Mouse (Mus musculus): ENCODE data around the gene Chp2. TPM values are rescaled to one million over a fixed set of nuclear protein-coding genes. Genes with fewer than 3 reads are reported as not detected.

The Chp2 gene
- polyA plus RNA-seq (2017; shearing (Covaris generic)): not detected

DNA sequence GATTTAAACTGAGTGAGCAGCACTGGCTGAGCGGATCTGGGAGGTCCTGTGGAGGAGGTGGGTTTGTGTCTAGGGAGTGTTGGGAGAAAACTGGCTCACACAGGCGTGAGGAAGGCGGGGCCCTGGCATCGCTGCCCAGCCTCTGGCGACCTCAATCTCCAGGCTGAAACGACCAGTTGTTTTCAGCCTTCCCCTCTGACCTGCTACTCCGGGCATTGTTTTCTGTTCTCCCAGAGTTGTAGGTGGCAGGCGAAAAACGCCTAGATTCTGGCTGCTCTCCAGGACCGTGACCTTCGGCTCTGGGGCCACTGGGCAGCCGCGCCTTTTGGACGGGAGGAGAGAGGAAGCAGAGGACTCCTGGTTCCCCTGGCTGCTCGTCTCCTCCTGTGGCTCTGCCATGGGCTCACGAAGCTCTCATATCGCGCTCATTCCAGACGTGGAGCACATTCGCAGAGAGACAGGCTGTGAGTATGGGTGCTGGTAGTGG lies at the start of gene Chp2:
Gene Chp2 (plus strand): TSS at position 182 of the 487 bp plus-strand sequence.

DNA sequence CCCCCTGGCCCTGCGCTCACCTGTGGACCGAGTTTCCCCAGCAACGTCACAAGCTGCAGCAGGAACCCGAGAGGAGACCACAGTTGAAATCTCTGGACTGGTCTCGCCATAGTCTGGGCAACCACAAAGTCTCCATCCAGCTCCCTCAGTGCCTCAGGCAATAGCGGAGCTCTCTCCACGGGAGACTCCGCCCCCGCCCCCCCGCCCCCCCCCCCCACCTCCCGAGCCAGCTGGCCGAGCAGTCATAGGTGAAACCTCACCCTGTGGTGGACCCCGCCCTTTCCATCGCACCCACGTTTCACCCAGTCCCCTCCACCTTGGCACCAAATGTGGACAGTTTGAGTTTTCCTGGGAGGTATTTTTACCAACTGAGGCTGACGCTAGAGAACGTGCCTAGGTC lies 33.3 kb upstream of the Chp2 start, which contains the start of gene Ern2:
Gene Ern2 (minus strand): TSS at position 165 of the 400 bp plus-strand sequence.

Other genes with a start within 250 kb of the Chp2 start
- 11.3 TPM for gene Cog7, start 237.8 kb upstream of the Chp2 start, polyA plus RNA-seq (2017; shearing (Covaris generic))
- 5.4 TPM for gene Gga2, start 198.3 kb upstream of the Chp2 start, polyA plus RNA-seq (2017; shearing (Covaris generic))
- 49.8 TPM for gene Ubfd1, start 152.3 kb upstream of the Chp2 start, polyA plus RNA-seq (2017; shearing (Covaris generic))
- gene Ears2, start 152.2 kb upstream of the Chp2 start, polyA plus RNA-seq (2017; shearing (Covaris generic)): 20.1 TPM
- 120 TPM for gene Ndufab1, start 117.6 kb upstream of the Chp2 start, polyA plus RNA-seq (2017; shearing (Covaris generic))
- 3.7 TPM for gene Palb2, start 86.5 kb upstream of the Chp2 start, polyA plus RNA-seq (2017; shearing (Covaris generic))
- 76.1 TPM for gene Dctn5, start 86.5 kb upstream of the Chp2 start, polyA plus RNA-seq (2017; shearing (Covaris generic))
- gene Plk1, start 60.1 kb upstream of the Chp2 start, polyA plus RNA-seq (2017; shearing (Covaris generic)): 0.82 TPM
- gene Ern2, start 33.3 kb upstream of the Chp2 start, polyA plus RNA-seq (2017; shearing (Covaris generic)): 0.26 TPM
- 138 TPM for gene Prkcb, start 69.3 kb downstream of the Chp2 start, polyA plus RNA-seq (2017; shearing (Covaris generic))

All from effector memory CD4-positive, alpha-beta T cell, adult 7 months (primary cell).